Mouse (Mus musculus) heart, embryonic 11.5 days (tissue): ENCODE data around the gene Polr3h. TPM values are rescaled to one million over a fixed set of nuclear protein-coding genes. Genes with fewer than 3 reads are reported as not detected.
A peak's percentile ranks its signal among the peaks of the same experiment; 100 is the strongest.
"Not testable (repeated sequence)": the region's sequence is repeated elsewhere in the genome, so short reads cannot be mapped to it uniquely, and the experiment has no call there.

Source experiments
- ATAC-seq: fragments of 200-750 bp; cut with Nextera tagmentation; replicated peaks from 2 replicates; pipeline ENCODE4 v1.8.0; 2017; ENCODE audit warnings: moderate library complexity; ENCODE audit not compliant: insufficient number of reproducible peaks, low FRiP score, low TSS enrichment
- H3K27ac ChIP-seq: fragments of 300-500 bp; sonication (generic); 2 replicates; pipeline ENCODE4 v1.5.1; 2014; ENCODE audit warnings: mild to moderate bottlenecking, low read depth, low read length
- H3K27me3 ChIP-seq: fragments of 300-500 bp; sonication (generic); 2 replicates; pipeline ENCODE4 v1.6.1; 2014; ENCODE audit warnings: mild to moderate bottlenecking, low read length, mixed read lengths; ENCODE audit not compliant: control insufficient read depth, insufficient read depth
- H3K36me3 ChIP-seq: fragments of 300-500 bp; sonication (generic); 2 replicates; pipeline ENCODE4 v1.6.1; 2014; ENCODE audit warnings: mild to moderate bottlenecking, low read length, moderate library complexity, mixed read lengths; ENCODE audit not compliant: control insufficient read depth, insufficient read depth
- H3K4me1 ChIP-seq: fragments of 300-500 bp; sonication (generic); 2 replicates; pipeline ENCODE4 v1.6.1; 2014; ENCODE audit warnings: low read length; ENCODE audit not compliant: control insufficient read depth, insufficient read depth
- H3K4me2 ChIP-seq: fragments of 300-500 bp; sonication (generic); 2 replicates; pipeline ENCODE4 v1.6.1; 2014; ENCODE audit warnings: mild to moderate bottlenecking, moderate library complexity
- H3K4me3 ChIP-seq: fragments of 300-500 bp; sonication (generic); 2 replicates; pipeline ENCODE4 v1.5.1; 2014; ENCODE audit warnings: low read depth, low read length
- H3K9ac ChIP-seq: fragments of 300-500 bp; sonication (generic); 2 replicates; pipeline ENCODE4 v1.6.1; 2014; ENCODE audit warnings: mild to moderate bottlenecking, low read depth, low read length, moderate library complexity
- H3K9me3 ChIP-seq: fragments of 300-500 bp; sonication (generic); replicated peaks from 2 replicates; pipeline ENCODE4 v1.6.1; 2016; ENCODE audit warnings: low read length; ENCODE audit not compliant: control insufficient read depth
- WGBS: fragments of 180-500 bp; shearing (Covaris S2); extraction: QIAGEN DNeasy Blood & Tissue Kit; methylation state at CpG from one replicate; pipeline ENCODE4 v1.1.7; 2014; ENCODE audit not compliant: insufficient replicate concordance; 5-methylcytosine and 5-hydroxymethylcytosine counted together
- polyA plus RNA-seq: library from polyadenylated mRNA; unstranded; fragments of >200 nt; fragmentation: Nextera tagmentation; extraction: Ambion mirVana; gene quantifications from 2 replicates; pipeline ENCODE4 v1.2.1, GENCODE M21; 2014

The Polr3h gene
- polyA plus RNA-seq, 1 experiment from 2014 or later = 121 TPM

GRCm38 (mm10) chr15:81917621-81918463 lies 8.2 kb downstream of the Polr3h start:
- Histone ChIP-seq H3K4me2 (no peak overlapping the region), H3K9me3 (no peaks in the 10 kb centered on the region), H3K36me3 (peaks cover 29% of the 10 kb centered on the region), H3K27me3 (no peaks in the 10 kb centered on the region), H3K4me1 (no peaks in the 10 kb centered on the region), H3K4me3 (no peak overlapping the region), H3K27ac (no peak overlapping the region), H3K9ac (no peak overlapping the region)
- 62% methylated on average over 6 of the region's 6 CpGs for WGBS
- ATAC-seq = 0 out of 2 replicates have a peak, but pooled peaks have one; percentile 37

GRCm38 (mm10) chr15:81917201-81917600 lies 8.8 kb downstream of the Polr3h start:
- H3K9me3 ChIP-seq = no peaks in the 10 kb centered on the region
- no peak overlapping the region for H3K4me3 ChIP-seq
- H3K36me3 ChIP-seq = peaks cover 30% of the 10 kb centered on the region
- no peaks in the 10 kb centered on the region for H3K4me1 ChIP-seq
- ATAC-seq = no peak
- no peak overlapping the region for H3K4me2 ChIP-seq
- H3K9ac ChIP-seq = no peak overlapping the region
- 85% methylated on average over 12 of the region's 12 CpGs for WGBS
- H3K27ac ChIP-seq = no peak overlapping the region
- no peaks in the 10 kb centered on the region for H3K27me3 ChIP-seq

GRCm38 (mm10) chr15:81915663-81916062 lies 10.4 kb downstream of the Polr3h start:
- no peak for ATAC-seq
- no peak overlapping the region for H3K4me3 ChIP-seq
- no peak overlapping the region for H3K27ac ChIP-seq
- no peak overlapping the region for H3K9ac ChIP-seq
- peaks cover 31% of the 10 kb centered on the region for H3K36me3 ChIP-seq
- WGBS = 65% methylated on average over 5 of the region's 5 CpGs
- no peaks in the 10 kb centered on the region for H3K9me3 ChIP-seq
- no peak overlapping the region for H3K4me2 ChIP-seq
- no peaks in the 10 kb centered on the region for H3K27me3 ChIP-seq
- no peaks in the 10 kb centered on the region for H3K4me1 ChIP-seq

GRCm38 (mm10) chr15:81914668-81915067 lies 11.4 kb downstream of the Polr3h start:
- no peak overlapping the region for H3K9ac ChIP-seq
- no peaks in the 10 kb centered on the region for H3K4me1 ChIP-seq
- H3K36me3 ChIP-seq = peaks cover 37% of the 10 kb centered on the region
- no peak for ATAC-seq
- H3K27me3 ChIP-seq = no peaks in the 10 kb centered on the region
- no peak overlapping the region for H3K27ac ChIP-seq
- no peak overlapping the region for H3K4me2 ChIP-seq
- no peak overlapping the region for H3K4me3 ChIP-seq
- H3K9me3 ChIP-seq = no peaks in the 10 kb centered on the region
- 70% methylated on average over 5 of the region's 5 CpGs for WGBS

- H3K36me3 ChIP-seq = peaks cover 46% of the 10 kb centered on the region
- H3K4me2 ChIP-seq = no peak overlapping the region
- 80% methylated on average over 2 of the region's 2 CpGs for WGBS
- H3K9ac ChIP-seq = no peak overlapping the region
- no peak overlapping the region for H3K27ac ChIP-seq
- no peak for ATAC-seq
- H3K9me3 ChIP-seq = no peaks in the 10 kb centered on the region
- H3K27me3 ChIP-seq = no peaks in the 10 kb centered on the region
- H3K4me1 ChIP-seq = no peaks in the 10 kb centered on the region
- H3K4me3 ChIP-seq = no peak overlapping the region
Measured at GRCm38 (mm10) chr15:81912498-81912897, 13.5 kb downstream of the Polr3h start.

- H3K27ac ChIP-seq, H3K9ac ChIP-seq, H3K4me1 ChIP-seq, H3K4me2 ChIP-seq, H3K4me3 ChIP-seq, H3K27me3 ChIP-seq, ATAC-seq, H3K9me3 ChIP-seq: not testable (repeated sequence)
- 81% methylated on average over 4 of the region's 4 CpGs for WGBS
- peaks cover 49% of the 10 kb centered on the region for H3K36me3 ChIP-seq
Measured at GRCm38 (mm10) chr15:81908767-81909166, 17.3 kb downstream of the Polr3h start.

GRCm38 (mm10) chr15:81907953-81908352 lies 18.1 kb downstream of the Polr3h start:
- Histone ChIP-seq H3K9ac (no peak overlapping the region), H3K4me1 (no peaks in the 10 kb centered on the region), H3K4me2 (no peak overlapping the region), H3K27ac (no peak overlapping the region), H3K27me3 (no peaks in the 10 kb centered on the region), H3K4me3 (no peak overlapping the region), H3K9me3 (no peaks in the 10 kb centered on the region), H3K36me3 (peaks cover 46% of the 10 kb centered on the region)
- 90% methylated on average over 8 of the region's 8 CpGs for WGBS
- ATAC-seq = no peak

- Histone ChIP-seq H3K4me1 (no peaks in the 10 kb centered on the region), H3K4me2 (no peak overlapping the region), H3K27ac (no peak overlapping the region), H3K27me3 (no peaks in the 10 kb centered on the region), H3K9ac (no peak overlapping the region), H3K9me3 (no peaks in the 10 kb centered on the region), H3K36me3 (peaks cover 54% of the 10 kb centered on the region), H3K4me3 (no peak overlapping the region)
- WGBS = 31% methylated on average over 2 of the region's 2 CpGs
- no peak for ATAC-seq
Measured at GRCm38 (mm10) chr15:81904939-81905338, 21.1 kb downstream of the Polr3h start.

GRCm38 (mm10) chr15:81898751-81899150 lies 27.3 kb downstream of the Polr3h start:
- H3K9ac ChIP-seq = no peak overlapping the region
- H3K27me3 ChIP-seq = no peaks in the 10 kb centered on the region
- H3K4me1 ChIP-seq = peaks cover 6% of the 10 kb centered on the region; the same call in 1 of the 2 replicates
- H3K4me2 ChIP-seq = no peak overlapping the region
- no peak overlapping the region for H3K4me3 ChIP-seq
- no peak overlapping the region for H3K27ac ChIP-seq
- H3K9me3 ChIP-seq = no peaks in the 10 kb centered on the region
- H3K36me3 ChIP-seq = peaks cover 43% of the 10 kb centered on the region
- 82% methylated on average over 2 of the region's 2 CpGs for WGBS
- ATAC-seq = no peak
